Mouse (Mus musculus) lung, postnatal 25 days (tissue): ENCODE data around the gene Cx3cr1.

Experiments used
- DNase-seq: peaks from one replicate; pipeline ENCODE4 v3.0.0; 2022; ENCODE audit warnings: low spot score

Gene Cx3cr1

DNA sequence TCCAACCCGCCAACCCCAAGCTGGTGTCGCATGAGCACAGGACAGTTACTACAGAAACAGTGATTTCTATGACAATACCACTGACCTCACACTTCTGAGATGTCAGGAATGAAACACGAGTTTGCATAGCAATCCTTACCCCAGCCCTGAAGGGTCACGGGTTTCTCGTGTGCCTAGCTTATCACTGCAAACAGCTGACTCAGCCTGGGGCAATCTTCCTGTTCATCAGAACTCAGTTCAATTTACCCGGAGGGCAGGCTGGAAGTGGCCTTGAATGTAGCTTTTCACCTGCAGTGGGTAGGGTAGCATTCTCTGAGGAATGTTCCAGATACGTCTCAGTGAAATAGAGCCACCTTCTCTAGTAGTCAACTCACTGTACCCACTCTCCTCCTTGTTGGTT is 75.5 kb downstream of the Cx3cr1 start:
- DNase-seq, result no peak

DNA sequence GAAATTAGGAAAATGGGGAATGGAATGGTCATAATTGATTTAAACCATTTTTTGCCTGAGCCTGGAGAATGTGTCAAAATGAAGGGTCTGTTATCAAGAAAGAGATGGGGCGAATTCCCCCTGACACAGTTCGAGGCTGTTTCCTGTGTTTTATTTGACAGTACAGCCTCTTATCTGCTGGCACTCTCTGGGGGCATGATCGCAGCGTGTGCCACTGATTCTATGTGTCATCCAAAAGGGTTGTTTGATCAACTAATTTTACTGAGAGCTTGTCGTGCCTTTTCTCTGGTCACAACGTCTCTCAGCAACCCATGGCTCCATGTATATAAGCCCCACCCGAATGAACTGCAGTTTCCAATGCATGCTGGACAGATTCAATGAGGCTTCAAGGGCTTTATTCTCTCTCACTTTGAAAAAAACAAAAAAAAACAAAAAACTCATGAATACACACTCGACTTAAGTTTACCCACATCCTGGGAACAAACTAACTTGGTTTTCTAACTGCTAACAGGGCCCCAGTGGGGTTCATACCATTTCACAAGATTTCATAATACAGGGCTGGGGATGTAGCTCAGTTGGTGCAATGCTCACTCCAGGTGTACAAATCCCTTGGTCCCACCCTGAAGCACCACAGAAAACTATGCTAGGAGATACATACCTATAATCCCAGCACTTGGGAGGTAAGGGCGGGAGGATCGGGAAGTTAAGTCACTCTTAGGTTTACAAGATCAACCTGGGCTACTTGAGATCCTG is 76.4 kb downstream of the Cx3cr1 start:
- DNase-seq, result no peak

DNA sequence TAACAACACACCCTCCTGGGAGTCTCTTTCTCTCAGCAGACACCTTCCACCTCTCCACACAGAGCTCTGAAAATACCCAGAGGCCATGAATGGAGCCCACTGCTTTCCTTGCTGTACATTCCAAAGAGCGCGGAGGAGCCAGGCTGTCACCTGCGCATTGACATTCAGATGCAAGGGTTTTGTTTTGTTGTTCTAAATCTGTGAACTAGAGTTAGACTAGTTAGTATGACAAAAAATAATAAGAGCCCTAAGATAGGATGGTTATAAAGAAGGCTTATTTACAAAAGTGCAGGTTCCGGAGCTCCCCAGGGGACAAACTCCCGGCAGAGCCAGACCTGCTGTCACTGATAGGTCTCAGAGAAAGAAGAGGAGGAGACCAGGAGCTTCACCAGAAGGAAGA is 78.4 kb downstream of the Cx3cr1 start:
- DNase-seq, result no peak

DNA sequence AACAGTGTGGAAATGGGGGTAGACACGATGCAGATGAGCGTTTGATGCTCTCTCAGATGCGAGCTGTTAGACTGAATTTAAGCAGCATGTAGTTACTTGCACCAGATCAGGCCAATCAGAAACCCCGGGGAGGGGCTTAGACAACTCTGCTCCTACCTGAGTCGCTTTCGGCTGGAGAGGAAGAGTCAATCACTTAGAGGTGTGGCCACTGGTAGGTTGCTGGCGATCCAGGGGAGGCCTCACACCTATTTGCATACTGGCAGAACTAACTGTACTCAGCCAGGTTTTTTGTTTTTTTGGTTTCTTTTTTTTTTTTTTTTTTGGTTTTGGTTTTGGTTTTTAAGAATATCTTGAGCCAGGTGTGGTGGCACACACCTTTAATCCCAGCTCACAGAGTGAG is 81.4 kb downstream of the Cx3cr1 start:
- DNase-seq, result no peak

DNA sequence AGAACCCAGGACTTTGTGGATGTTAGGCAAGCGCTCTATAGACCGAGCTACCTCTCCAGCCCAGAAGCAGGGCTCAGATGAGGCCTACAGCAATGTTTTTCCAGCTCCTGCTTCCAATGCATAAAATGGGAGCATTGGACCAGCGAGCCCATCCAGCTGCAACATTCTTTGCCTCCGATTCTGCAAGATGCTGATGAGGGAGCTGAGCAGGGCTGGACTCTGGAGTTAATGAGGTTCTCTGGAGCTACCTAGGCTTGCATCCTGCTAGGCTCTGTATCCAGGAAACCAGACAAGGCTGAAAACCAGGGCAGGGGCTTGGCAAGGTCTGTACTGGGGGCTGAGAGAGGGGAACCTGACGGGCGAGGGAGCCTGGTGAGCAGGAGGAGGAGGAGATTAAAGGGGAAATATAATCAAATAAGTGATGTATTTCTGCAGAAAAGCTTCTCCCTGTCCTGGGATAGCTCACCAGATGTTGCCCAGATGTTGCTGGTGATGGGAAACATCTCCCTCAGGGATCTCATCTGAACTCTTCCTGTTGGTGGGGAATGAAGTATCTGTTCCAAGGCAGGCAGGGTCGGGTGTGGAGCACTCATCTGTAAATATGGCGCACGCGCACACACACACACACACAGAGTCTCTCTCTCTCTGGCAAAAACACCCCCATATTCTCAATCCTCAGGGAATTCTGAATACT is 83.7 kb downstream of the Cx3cr1 start:
- no peak for DNase-seq

DNA sequence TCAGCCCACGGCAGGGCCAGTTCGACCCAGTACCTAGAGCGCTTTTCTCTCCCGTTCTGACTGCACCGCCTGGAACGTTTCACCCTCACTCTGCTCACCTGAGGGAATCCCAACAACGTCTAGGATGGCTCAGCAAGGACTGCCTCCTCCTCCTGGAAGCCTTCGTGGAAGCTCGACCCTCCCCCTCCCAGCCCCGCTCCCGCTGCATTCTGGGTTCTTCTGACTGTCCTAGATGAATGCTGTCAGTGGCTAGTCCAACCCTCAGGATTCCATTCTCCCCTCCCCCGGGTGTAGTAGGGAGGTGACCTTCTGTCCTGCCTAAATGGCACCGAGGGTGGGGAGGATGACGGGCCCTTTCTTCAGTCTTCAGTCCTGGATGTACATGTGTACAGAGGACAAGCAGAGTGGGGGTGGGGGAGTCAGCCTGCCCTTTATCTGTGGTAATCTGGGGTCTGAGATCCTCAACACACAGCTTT is 85.1 kb downstream of the Cx3cr1 start, which contains the start of gene Csrnp1:
Gene Csrnp1 (minus strand): TSS at position 123 of the 476 bp plus-strand sequence.
- no peak for DNase-seq

DNA sequence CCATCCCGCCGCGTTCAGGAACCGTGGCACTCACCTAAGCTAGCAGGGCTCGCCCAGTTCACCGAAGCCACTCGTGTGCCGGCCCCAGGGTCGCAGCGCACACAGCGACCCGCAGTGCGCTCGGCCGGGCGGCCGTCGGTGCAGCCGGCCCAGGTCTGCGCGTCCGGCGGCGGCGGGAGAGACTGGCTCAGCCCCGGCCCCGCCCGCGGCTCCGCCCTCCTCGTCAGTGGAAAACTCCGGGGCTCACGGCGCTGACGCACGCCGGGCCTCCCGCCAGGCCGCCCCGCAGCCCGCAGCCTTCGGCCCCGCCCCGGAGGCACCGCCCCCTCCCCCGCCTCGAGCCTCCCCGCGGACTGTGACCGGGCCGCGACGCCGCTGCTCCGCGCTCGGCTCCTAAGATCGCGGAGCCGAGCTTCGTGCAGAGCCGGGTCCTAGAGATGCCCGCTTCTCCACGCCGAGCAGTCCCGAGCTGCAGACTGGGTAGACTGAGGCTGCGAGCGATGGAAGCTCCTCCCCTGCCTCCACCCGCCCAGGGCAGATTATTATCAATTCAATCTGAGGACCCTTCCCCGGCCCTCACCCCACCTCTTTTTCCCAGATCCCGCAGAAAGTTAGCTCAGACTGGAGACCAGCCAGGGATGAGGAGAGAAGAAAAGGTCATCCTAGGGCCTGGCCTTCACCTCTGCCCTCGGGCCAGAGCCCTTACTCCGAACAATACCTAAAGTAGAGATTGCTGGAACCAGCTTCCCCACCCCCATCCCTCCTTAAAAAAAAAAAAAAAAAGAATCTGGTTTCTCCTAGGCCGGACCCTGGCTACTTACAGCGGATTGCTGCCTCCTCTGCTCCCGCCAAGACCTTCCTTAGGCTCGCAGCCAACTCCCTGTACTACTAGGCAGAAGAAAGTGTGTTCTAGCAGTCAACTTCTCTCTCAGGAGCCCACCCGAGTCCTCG is 85.8 kb downstream of the Cx3cr1 start:
- DNase-seq, result peak; percentile 94

DNA sequence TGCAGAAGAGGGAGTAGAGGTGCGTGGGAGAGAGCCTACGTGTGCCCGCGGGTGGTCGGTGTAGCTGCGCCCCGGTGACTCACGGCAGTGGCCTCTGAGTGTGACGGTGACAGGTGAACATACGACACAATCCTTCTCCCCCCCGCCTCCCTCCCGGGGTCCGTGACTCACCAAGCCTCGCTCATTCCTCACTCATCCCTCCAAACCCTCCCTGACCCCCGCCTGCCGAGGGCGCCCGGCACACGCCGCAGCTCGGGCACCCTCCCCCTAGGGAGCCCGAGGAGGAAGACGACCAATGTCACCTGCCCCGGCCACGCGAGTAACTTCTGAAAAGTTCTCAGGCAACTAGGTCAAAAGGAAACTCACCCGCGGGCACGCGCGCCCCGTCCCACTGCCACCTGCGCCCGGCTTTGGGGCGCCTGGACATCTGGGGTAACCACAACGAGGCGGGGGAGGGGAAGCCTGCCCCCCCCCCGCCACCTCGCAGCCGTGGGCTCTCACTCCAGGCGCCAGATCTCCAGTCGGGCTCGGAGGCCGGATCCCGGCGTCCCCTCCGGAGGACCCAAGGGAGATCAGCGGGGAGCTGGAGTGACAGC is 86.6 kb downstream of the Cx3cr1 start:
- peak; percentile 72 for DNase-seq

DNA sequence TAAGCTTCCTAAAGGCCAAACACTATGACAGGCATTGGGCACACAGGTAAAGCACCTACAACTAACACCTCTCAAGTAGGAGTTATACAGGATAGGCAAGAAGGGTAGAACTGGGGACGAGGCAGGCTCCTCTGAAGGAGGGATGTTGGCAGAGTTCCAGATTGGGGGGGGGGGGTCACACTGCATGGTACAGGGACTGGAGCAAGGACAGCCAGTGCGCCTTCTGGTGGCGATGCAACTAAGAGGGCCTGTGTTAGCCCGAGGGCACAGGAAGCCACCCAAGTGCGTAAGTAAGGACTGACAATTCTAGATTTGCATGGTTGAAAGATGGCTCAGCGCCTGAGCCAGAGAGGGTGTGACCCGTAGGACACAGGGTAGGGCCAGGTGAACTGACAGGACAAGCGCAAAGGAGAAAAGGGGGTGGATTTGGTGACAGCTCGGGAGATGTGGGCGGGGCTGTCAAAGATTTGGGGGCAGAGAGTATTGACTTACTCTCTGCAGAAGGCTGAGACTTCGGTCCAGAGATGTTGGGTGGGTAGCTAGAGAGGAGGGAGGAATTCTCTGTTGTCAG is 87.4 kb downstream of the Cx3cr1 start:
- peak; percentile 87 for DNase-seq

DNA sequence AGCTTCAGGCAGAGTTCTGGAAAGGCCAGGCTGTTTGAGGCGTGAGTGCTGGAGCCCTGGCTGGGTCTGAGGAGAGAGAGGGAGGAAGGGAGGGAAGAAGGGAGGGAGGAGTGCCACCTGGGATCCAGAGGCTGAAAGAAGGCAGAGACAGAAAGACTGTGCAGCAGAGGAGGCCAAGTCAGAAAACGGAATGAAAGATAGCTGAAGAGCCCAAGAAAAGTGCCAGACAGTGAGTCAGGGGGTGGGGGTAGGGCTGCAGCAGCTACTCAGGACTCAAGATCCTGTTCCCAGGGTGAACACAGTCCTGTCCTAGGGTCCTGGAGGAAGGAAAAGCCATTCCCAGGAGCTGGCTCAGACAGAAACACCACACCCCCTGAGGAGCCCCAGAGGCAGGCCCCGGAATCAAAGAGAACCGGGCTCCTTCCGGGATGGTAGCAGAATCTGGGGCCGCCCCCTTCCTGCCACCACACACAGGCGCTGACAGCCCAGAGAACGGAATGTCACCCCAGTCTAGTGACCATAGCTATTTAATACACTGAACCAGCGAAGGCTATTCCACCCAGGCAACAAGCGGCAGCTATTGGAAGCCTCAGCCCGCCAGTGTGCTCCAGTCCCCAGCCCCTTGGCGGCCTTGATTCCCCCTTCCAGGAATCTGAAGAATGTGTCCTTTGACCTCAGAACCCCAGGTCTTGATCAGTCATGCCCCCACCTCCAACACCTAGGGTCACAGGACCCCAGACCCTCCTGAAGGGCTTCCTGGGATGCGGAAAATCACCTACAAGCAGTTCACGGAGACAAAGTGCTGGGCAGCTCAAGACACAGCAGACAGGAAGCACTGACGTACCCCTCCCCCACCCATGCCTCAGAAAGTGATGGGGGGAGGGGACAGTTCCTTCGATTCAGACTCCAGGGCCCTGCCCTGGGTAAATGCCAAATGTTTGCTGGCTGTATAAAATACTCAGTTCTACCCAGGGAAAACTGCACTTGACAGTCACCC is 88.2 kb downstream of the Cx3cr1 start:
- DNase-seq, result peak; percentile 92

DNA sequence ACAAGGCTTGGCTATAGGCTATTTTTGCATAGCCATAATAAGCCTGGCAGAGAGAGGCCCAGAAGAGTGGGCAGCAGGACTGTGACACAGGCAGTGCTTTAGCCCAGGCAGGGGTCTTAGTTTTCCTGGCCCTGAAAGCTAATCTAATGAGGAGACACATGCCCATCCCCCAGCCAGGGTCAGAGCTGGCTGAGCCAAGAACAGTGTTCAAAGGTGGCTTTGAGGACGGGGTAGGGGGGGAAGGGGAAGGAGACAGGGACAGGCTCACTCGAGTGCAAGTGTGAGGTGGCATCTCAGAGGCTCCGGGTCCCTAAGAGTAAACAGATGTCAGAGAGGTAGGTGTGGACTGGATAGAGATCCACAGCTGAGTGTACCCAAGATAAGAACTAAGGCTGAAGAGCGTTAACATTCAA is 88.9 kb downstream of the Cx3cr1 start:
- no peak for DNase-seq

DNA sequence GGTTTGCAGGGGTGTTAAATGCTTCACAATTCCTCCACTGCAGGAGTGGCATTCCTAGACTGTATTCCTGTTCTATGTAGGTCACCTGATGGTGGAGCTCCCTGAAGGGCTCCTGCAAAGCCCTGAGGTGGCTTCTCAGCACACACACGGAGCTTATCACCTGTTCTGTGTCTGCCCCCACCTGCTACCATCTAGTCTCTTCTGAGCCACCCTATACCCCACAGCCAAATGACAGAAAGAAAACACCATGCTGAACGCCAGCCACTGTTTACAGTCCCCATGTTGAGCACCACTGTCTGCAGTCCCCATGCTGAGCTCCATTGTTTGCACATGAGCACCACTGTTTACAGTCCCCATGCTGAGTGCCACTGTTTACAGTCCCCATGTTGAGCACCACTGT is 89.9 kb downstream of the Cx3cr1 start:
- DNase-seq, result no peak

DNA sequence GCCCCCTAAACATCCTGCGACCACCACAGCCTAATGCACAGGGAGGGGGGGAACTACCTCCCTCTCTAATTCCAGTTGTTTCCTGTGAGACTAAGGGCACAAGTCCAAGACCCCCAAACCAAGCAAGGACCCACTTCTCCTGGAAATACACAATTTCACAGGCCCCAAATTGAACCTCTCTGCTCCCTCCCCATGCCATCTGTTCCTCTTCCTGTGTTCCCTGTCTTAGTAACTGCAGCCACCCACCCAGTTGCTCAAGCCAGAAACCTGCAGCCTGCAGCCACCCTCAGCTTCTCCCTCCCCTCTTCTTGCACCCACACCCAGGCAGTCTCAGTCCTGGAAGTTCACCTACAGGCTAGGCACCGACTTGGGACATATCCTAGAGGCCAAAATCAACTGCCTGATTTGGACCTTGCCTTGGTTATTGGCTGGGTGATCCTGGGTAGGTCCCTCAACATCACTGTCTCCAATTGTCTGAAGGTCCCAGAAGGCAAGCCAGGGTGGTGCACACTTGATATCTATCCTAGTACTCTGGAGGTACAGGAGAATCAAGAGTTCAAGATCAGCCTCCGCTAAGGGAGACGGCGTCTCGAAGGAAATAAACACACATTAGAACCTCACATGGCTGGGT is 90.8 kb downstream of the Cx3cr1 start:
- no peak for DNase-seq

DNA sequence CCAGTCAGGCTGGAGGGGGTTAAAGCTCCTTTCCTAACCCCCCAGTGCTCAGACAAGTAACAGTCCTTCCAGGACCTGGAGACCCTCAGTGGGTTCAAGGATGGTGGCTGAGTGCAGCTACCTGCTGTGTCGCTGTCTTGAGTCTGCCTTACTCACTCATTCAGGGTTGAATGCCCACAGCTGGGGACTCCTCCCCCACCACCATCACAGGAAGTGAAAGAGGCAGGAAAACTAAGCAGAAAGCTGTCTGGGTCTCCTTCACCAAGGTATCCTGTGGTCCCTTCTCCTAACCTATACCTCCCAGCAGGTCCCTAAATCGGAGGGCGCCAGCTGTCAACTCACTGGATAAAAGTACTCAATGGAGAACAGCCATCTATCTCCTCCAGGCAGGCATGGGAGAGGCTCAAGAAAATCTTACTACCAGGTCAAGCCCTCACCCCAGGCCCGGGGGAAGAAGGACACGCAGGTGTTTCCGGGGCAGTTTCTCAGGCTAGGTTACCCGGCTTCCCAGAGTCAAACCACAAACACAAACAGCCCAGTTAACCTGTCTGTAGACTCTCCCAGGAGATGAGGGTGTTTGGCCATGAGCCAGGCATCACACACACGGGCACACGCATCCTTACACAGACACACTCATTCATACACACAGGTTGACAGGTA is 91.4 kb downstream of the Cx3cr1 start:
- DNase-seq, result no peak

DNA sequence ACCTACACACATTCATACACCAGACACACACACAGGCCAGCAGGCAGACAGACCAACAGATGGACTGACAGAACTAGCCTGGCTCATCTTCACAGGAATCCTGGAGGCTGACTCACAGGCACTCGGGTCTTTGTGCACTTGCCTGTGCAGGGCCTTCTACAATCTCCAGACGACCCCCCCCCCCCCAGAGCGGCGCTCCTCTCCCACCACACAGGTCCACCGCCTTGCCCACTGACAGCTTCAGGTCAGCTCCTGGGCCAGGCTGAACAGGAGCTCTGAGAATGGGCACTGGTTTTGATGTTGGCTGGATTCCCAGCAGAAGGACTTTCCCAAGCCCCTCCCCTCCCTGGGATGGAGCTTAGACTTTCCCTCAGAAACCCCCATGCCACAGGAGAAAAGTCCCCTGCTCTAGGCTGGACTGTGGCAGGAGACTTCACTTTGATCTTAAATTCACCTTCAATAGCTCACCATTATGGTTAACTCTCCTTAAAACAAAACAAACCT is 92.1 kb downstream of the Cx3cr1 start:
- DNase-seq, result no peak

DNA sequence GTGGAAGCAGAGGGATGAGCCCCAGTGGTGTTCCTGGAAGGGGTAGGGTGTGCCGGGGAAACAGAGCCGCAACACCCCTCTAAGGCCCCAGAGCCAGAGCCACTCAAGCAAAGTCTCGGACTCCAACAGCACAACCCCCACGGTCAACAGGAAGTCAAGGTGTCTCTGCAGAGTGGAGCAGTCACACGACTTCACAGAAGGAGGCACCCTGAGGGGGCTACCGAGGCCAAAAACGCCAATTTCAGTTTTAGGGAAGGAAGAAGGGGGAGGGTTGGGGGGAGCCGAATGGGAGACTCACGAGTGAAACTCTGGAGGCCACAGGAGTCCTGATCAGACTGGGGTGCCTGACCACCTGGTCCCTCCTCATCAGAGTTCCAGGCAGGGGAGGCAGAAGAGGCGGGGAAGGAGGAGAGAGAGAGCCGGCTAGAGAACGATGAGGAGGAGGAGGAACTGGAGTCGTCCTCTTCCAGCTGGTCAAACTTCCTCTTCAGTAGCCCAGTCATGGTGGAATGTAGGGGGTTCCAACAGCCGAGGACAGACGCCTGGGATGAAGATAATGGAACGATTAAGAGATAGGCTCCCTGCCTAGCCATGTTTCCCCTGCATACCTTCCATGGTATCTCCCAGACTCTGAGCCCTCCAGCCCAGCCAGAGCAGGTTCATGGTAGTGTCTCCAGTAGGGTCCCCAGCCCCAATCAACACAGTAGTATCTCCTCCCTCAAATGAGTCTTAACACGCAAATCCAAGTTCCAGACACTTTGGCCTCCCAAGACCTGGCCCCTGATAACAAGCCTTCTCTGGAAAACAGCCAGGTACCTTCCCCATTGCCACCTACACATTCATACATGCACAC is 92.7 kb downstream of the Cx3cr1 start:
- no peak for DNase-seq

DNA sequence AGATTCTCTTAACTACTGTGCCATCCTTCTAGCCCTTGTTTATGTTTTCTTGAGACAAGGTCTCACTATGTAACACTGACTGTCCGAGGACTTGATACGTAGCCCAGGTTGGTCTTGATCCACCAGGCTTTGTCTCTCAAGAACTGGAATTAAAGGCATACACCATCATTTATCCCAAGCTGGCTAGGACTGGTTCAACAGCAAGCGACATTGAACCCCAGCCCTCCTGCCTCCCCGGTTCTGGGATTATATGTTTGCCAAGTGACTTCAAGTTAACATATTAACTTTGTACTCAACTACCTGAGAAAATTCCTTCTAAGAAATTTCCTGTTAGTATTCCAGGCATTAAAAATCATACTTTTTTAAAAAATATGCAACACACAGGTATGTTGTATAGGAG is 94.4 kb downstream of the Cx3cr1 start:
- no peak for DNase-seq

DNA sequence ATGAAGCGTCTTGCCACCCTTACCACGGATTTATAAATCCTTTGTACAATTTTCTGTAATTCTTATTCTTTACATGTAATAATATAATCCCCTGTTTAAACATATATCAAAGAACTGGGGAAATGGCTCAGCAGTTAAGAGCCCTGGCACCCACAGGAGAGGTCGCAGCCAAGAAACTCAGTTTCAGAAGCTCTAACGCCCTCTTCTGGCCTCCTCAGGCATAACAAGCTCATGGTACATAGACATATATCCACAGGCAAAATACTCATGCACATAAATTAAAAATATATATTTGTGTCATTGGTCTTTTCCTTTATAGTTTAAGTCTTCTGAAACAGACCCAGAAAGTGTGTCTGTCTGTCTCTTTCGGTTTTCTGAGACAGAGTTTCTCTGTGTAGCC is 95.1 kb downstream of the Cx3cr1 start:
- DNase-seq, result no peak
